Mouse (Mus musculus) limb, embryonic 11.5 days (tissue): ENCODE results near the gene Srd5a3. TPM values are rescaled to one million over a fixed set of nuclear protein-coding genes. Genes with fewer than 3 reads are reported as not detected.

Experiments used
- ATAC-seq: fragments of 200-750 bp; cut with Nextera tagmentation; 2 replicates; pipeline ENCODE4 v1.8.0; 2017; ENCODE audit warnings: low read depth; ENCODE audit not compliant: insufficient number of reproducible peaks, low FRiP score, low TSS enrichment
- DNase-seq: peaks from one replicate; pipeline ENCODE4 v3.0.0-alpha.2; 2015; ENCODE audit warnings: low spot score
- H3K27ac ChIP-seq: fragments of 300-500 bp; sonication (generic); replicated peaks from 2 replicates; pipeline ENCODE4 v1.5.1; 2014; ENCODE audit warnings: low read depth, mild to moderate bottlenecking, low read length
- H3K27me3 ChIP-seq: fragments of 300-500 bp; sonication (generic); 2 replicates; pipeline ENCODE4 v1.6.1; 2014; ENCODE audit warnings: mild to moderate bottlenecking, low read length, mixed read lengths; ENCODE audit not compliant: control insufficient read depth, insufficient read depth
- H3K36me3 ChIP-seq: fragments of 300-500 bp; sonication (generic); 2 replicates; pipeline ENCODE4 v1.6.1; 2014; ENCODE audit warnings: mild to moderate bottlenecking, low read length, moderate library complexity, mixed read lengths; ENCODE audit not compliant: control insufficient read depth, insufficient read depth
- H3K4me1 ChIP-seq: fragments of 300-500 bp; sonication (generic); 2 replicates; pipeline ENCODE4 v1.6.1; 2014; ENCODE audit warnings: low read length, mixed read lengths; ENCODE audit not compliant: control insufficient read depth, insufficient read depth
- H3K4me2 ChIP-seq: fragments of 300-500 bp; sonication (generic); 2 replicates; pipeline ENCODE4 v1.6.1; 2014; ENCODE audit warnings: low read depth, mild to moderate bottlenecking, moderate library complexity; ENCODE audit not compliant: severe bottlenecking
- H3K4me3 ChIP-seq: fragments of 300-500 bp; sonication (generic); 2 replicates; pipeline ENCODE4 v1.5.1; 2014; ENCODE audit warnings: low read depth, low read length
- H3K9ac ChIP-seq: fragments of 300-500 bp; sonication (generic); 2 replicates; pipeline ENCODE4 v1.6.1; 2014; ENCODE audit warnings: mild to moderate bottlenecking, low read length
- H3K9me3 ChIP-seq: fragments of 300-500 bp; sonication (generic); 2 replicates; pipeline ENCODE4 v1.6.1; 2016; ENCODE audit warnings: low read length; ENCODE audit not compliant: control insufficient read depth
- WGBS: fragments of 180-500 bp; shearing (Covaris S2); extraction: QIAGEN DNeasy Blood & Tissue Kit; methylation state at CpG from one replicate; pipeline ENCODE4 v1.1.7; 2014; 5-methylcytosine and 5-hydroxymethylcytosine counted together
- polyA plus RNA-seq: library from polyadenylated mRNA; unstranded; fragments of >200 nt; fragmentation: Nextera tagmentation; extraction: Ambion mirVana; gene quantifications from 2 replicates; pipeline ENCODE4 v1.2.1, GENCODE M21; 2014

The Srd5a3 gene
- polyA plus RNA-seq, 1 experiment from 2014 or later = 21.8 TPM

DNA sequence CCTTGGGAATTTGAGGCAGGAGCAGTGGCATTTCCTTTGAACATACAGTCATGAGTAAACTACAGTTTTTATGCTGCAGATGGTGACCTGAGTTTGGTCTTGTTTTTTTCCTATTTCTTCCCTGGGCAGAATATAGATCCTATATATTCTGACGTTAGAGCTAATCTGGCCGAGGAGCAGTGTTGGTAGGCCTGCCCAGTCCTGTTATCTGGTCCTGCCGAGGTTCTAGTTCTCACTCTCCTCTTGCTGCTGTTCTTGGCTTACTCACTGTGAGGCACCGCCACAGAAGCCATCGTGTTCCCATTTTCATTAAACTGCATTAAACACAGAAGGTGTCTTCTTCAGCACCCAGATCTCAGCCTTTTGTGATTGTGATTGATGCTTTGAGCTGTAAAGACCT lies 47.8 kb downstream of the Srd5a3 start:
- Histone ChIP-seq H3K27ac (no peak overlapping the region), H3K36me3 (no peaks in the 10 kb centered on the region), H3K9ac (no peak overlapping the region), H3K9me3 (no peaks in the 10 kb centered on the region), H3K27me3 (no peaks in the 10 kb centered on the region), H3K4me3 (no peak overlapping the region), H3K4me2 (no peak overlapping the region), H3K4me1 (peaks cover 10% of the 10 kb centered on the region)
- ATAC-seq = no peak
- 86% methylated on average over 5 of the region's 5 CpGs for WGBS
- no peak for DNase-seq

DNA sequence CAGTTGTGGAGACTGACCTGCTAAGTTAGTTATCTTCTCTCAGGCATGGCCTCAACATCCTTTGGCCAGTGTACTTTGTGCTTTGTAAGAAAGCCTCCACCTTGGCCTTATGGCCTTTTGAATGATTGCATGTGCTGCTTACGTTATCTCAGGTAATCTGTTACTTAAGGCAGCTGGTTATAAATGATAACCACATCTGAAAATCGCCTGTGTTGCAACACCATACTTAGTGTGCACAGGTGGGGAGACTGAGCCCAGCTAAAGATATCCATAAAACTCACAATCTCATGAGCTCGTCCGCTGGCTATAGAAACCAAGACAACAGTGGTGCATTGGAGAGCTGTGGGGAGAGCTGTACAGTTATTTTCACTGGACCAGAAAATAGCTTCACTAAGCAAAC lies 50.5 kb downstream of the Srd5a3 start:
- H3K9me3 ChIP-seq = no peaks in the 10 kb centered on the region
- 90% methylated on average over 4 of the region's 4 CpGs for WGBS
- no peak overlapping the region for H3K9ac ChIP-seq
- H3K36me3 ChIP-seq = no peaks in the 10 kb centered on the region; the same call in 1 of the 2 replicates
- H3K4me1 ChIP-seq = peaks cover 4% of the 10 kb centered on the region
- DNase-seq (no peak), ATAC-seq (no peak)
- H3K27me3 ChIP-seq = no peaks in the 10 kb centered on the region
- no peak overlapping the region for H3K27ac ChIP-seq
- H3K4me3 ChIP-seq = no peak overlapping the region
- no peak overlapping the region for H3K4me2 ChIP-seq

DNA sequence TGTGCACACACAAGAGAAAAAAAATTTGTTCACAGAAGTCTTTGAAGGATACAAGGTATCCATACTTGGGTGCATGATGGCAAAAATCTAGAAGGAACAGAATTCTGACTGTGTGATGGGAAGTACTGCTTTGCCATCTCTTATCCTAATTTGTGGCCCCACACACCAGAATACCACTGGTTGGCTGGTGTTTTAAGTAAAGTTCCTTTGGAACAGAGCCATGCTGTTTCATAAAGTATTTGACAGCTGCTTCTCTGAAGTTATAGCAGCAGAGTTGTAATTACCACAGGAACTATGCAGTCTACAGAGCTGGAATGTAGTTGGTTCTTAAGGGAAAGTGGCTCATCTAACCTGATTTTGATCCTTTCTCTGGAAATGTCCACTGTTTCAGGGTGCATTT lies 53.0 kb downstream of the Srd5a3 start:
- DNase-seq (no peak), ATAC-seq (no peak)
- H3K4me2 ChIP-seq = no peak overlapping the region
- no peak overlapping the region for H3K9ac ChIP-seq
- no peak overlapping the region for H3K4me3 ChIP-seq
- no peak overlapping the region for H3K27ac ChIP-seq
- no peaks in the 10 kb centered on the region for H3K4me1 ChIP-seq
- no peaks in the 10 kb centered on the region for H3K27me3 ChIP-seq
- H3K36me3 ChIP-seq = peaks cover 3% of the 10 kb centered on the region
- no peaks in the 10 kb centered on the region for H3K9me3 ChIP-seq

DNA sequence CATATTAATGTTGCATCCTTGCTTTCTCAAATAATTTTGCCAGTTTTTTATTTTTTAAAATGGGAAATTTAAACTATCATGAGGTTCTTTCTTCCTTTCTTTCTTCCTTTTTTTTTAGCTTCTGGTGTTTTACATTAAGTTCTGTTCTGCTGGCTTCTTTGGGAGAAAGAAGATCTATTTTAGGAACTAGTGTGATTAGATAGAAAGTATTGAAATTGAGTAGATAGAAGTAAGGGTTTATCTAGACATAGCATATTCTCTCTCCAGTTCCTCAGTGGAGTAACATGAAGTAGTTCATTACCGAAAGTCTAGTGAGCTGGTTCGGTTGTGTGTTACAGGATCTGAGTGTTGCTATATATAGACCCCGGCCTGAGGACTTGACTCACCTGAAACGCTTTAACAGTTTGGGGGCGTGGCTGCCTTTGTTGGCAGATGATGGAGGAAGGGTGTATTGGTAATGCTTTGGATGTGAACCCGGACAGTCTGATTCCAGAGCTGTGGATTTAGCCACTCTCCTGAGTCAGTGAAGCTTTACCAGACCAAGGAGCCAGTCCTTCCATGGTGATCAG lies 54.4 kb downstream of the Srd5a3 start:
- Histone ChIP-seq H3K27me3 (no peaks in the 10 kb centered on the region), H3K9me3 (no peaks in the 10 kb centered on the region), H3K9ac (no peak overlapping the region), H3K27ac (no peak overlapping the region), H3K36me3 (peaks cover 3% of the 10 kb centered on the region), H3K4me2 (no peak overlapping the region), H3K4me1 (no peaks in the 10 kb centered on the region), H3K4me3 (no peak overlapping the region)
- 86% methylated on average over 6 of the region's 6 CpGs for WGBS
- ATAC-seq = no peak
- DNase-seq = no peak

DNA sequence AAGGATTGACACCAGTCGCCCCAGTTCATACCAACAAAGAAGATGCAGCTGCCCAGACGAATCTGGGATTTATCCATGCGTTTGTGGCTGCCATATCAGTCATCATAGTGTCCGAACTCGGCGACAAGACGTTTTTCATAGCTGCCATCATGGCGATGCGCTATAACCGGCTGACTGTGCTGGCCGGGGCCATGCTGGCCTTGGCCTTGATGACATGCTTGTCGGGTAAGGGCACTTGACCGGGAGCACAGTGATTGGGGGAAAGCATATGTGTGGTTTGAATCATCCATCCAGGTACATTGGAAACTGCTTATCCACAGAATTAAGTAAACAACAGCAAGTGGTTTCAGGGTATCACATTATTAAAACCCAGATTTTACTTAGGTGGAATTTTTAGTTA lies 59.3 kb downstream of the Srd5a3 start:
- ATAC-seq (no peak), DNase-seq (no peak)
- Histone ChIP-seq H3K27me3 (no peaks in the 10 kb centered on the region), H3K36me3 (peaks cover 7% of the 10 kb centered on the region), H3K27ac (no peak overlapping the region), H3K9ac (no peak overlapping the region), H3K4me1 (no peaks in the 10 kb centered on the region), H3K9me3 (no peaks in the 10 kb centered on the region), H3K4me3 (no peak overlapping the region), H3K4me2 (no peak overlapping the region)
- WGBS = 95% methylated on average over 13 of the region's 13 CpGs

DNA sequence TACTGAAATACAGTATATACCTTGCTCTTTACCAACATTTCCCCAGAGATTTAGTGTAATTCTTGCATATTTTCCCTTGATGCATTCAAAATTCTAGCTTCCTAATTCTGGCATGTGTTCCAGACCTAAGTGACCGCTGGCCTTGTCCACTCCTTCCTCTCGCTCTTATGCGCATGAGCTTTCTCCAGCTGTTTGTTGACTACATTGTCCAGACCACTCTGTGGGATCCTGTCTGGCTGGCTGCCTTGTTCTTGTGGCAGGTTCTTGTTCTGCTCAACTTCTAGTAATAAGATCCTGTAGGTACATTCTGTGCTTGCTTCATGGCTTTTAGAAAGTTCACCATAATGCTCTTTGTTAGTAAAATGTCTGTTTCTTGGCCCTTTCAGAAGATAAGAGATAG lies 63.1 kb downstream of the Srd5a3 start:
- Histone ChIP-seq H3K4me3 (no peak overlapping the region), H3K4me1 (no peaks in the 10 kb centered on the region), H3K9ac (no peak overlapping the region), H3K27me3 (no peaks in the 10 kb centered on the region), H3K9me3 (no peaks in the 10 kb centered on the region), H3K4me2 (no peak overlapping the region), H3K36me3 (peaks cover 9% of the 10 kb centered on the region), H3K27ac (no peak overlapping the region)
- 96% methylated on average over 3 of the region's 3 CpGs for WGBS
- DNase-seq (no peak), ATAC-seq (no peak)

Other genes with a start within 250 kb of the Srd5a3 start
- 18.4 and 22.2 TPM in 2 replicates for gene Kdr, start 161.8 kb upstream of the Srd5a3 start, polyA plus RNA-seq
- gene Tmem165, start 43.6 kb downstream of the Srd5a3 start, polyA plus RNA-seq = 98.6 and 103 TPM in 2 replicates
- gene Clock, start 164.5 kb downstream of the Srd5a3 start, polyA plus RNA-seq = 13.0 and 13.2 TPM in 2 replicates
- gene Pdcl2, start 190.9 kb downstream of the Srd5a3 start, polyA plus RNA-seq = not detected in 2 replicates
- gene Nmu, start 223.5 kb downstream of the Srd5a3 start, polyA plus RNA-seq = 0.49 TPM in 1 of 2 replicates, not detected in the other